Mouse (Mus musculus) myocyte (in vitro differentiated cells): ENCODE results near the gene Plp1. TPM values are rescaled to one million over a fixed set of nuclear protein-coding genes. Genes with fewer than 3 reads are reported as not detected.

Experiments used
- H3K27me3 ChIP-seq: one replicate; pipeline ENCODE4 v1.6.1; 2011; ENCODE audit not compliant: control insufficient read depth, insufficient read depth, insufficient read length
- H3K36me3 ChIP-seq: one replicate; pipeline ENCODE4 v1.6.1; 2011; ENCODE audit not compliant: control insufficient read depth, insufficient read depth
- H3K4me2 ChIP-seq: one replicate; pipeline ENCODE4 v1.6.1; 2011; ENCODE audit warnings: low read depth, control low read depth
- H3K4me3 ChIP-seq: one replicate; pipeline ENCODE4 v1.5.1; 2011; ENCODE audit warnings: mild to moderate bottlenecking, control low read depth, moderate library complexity
- H3K79me2 ChIP-seq: one replicate; pipeline ENCODE4 v1.6.1; 2011; ENCODE audit not compliant: control insufficient read depth, insufficient read depth
- H3ac ChIP-seq: one replicate; pipeline ENCODE4 v1.6.1; 2011; ENCODE audit not compliant: control insufficient read depth, insufficient read length
- CEBPB ChIP-seq: IDR thresholded peaks from 2 replicates; pipeline ENCODE4 v1.6.1; 2011; ENCODE audit warnings: mild to moderate bottlenecking, moderate library complexity; ENCODE audit not compliant: poor library complexity, insufficient read depth, severe bottlenecking
- E2F4 ChIP-seq: IDR thresholded peaks from one replicate; pipeline ENCODE4 v1.6.1; 2011; ENCODE audit warnings: mild to moderate bottlenecking, control low read depth, moderate library complexity; ENCODE audit not compliant: insufficient read depth
- MAX ChIP-seq: IDR thresholded peaks from one replicate; pipeline ENCODE4 v1.6.1; 2011; ENCODE audit warnings: low read depth, mild to moderate bottlenecking, control low read depth
- MYOD1 ChIP-seq, 3 experiments: IDR thresholded peaks; one replicate each; pipeline ENCODE4 v1.6.1; 2011; ENCODE audit warnings: control low read depth in 2 of 3, low read depth in 2 of 3, mild to moderate bottlenecking in 2 of 3, moderate library complexity in 1 of 3; ENCODE audit not compliant: insufficient read length in 2 of 3, control insufficient read depth in 1 of 3
- MYOG ChIP-seq, 3 experiments: IDR thresholded peaks; one replicate each; pipeline ENCODE4 v1.6.1; 2011; ENCODE audit warnings: control low read depth in 2 of 3, low read depth in 2 of 3, mild to moderate bottlenecking in 2 of 3; ENCODE audit not compliant: insufficient read length in 2 of 3, control insufficient read depth in 1 of 3, insufficient read depth in 1 of 3
- POLR2A ChIP-seq: IDR thresholded peaks from one replicate; pipeline ENCODE4 v1.6.1; 2011; ENCODE audit warnings: low read depth, mild to moderate bottlenecking, control low read depth, moderate library complexity; ENCODE audit not compliant: insufficient read length
- POLR2AphosphoS2 ChIP-seq: IDR thresholded peaks from one replicate; pipeline ENCODE4 v1.6.1; 2011; ENCODE audit warnings: low read depth, control low read depth; ENCODE audit not compliant: insufficient read length
- REST ChIP-seq: IDR thresholded peaks from one replicate; pipeline ENCODE4 v1.6.1; 2011; ENCODE audit warnings: mild to moderate bottlenecking, control low read depth, moderate library complexity; ENCODE audit not compliant: insufficient read depth, insufficient read length
- SRF ChIP-seq: IDR thresholded peaks from one replicate; pipeline ENCODE4 v1.6.1; 2011; ENCODE audit warnings: low read depth; ENCODE audit not compliant: control insufficient read depth, insufficient read length
- TCF12 ChIP-seq: IDR thresholded peaks from one replicate; pipeline ENCODE4 v1.6.1; 2011; ENCODE audit warnings: mild to moderate bottlenecking, control low read depth; ENCODE audit not compliant: poor library complexity, insufficient read depth, severe bottlenecking
- TCF3 ChIP-seq: IDR thresholded peaks from one replicate; pipeline ENCODE4 v1.6.1; 2011; ENCODE audit warnings: low read depth, control low read depth; ENCODE audit not compliant: insufficient read length
- USF1 ChIP-seq: IDR thresholded peaks from one replicate; pipeline ENCODE4 v1.6.1; 2011; ENCODE audit warnings: low read depth, mild to moderate bottlenecking, control low read depth, moderate library complexity
- polyA plus RNA-seq: library from polyadenylated mRNA; unstranded; fragments of >200 nt; fragmentation: generic; extraction: Trizol; gene quantifications from one replicate; pipeline ENCODE4 v1.2.1, GENCODE M21; 2012; ENCODE audit warnings: missing spikeins

Plp1 gene
- 0.14 TPM for polyA plus RNA-seq

- TF ChIP-seq E2F4 (no peak), CEBPB (no peak), REST (no peak), MYOG (IDR thresholded peaks at IDR 0.05; ENCODE audit: control insufficient read depth in 1 of 3, insufficient read depth in 1 of 3, insufficient read length in 2 of 3, low read depth in 2 of 3) (no peak), TCF3 (no peak), MAX (no peak), USF1 (no peak), TCF12 (no peak), SRF (no peak), MYOD1 (IDR thresholded peaks at IDR 0.05; ENCODE audit: control insufficient read depth in 1 of 3, insufficient read length in 2 of 3, low read depth in 2 of 3) (no peak), POLR2A (no peak), POLR2AphosphoS2 (no peak)
- Histone ChIP-seq H3K27me3 (no peaks in the 10 kb centered on the region), H3ac (no peak within 1 kb of the TSS), H3K36me3 (no peaks in the 10 kb centered on the region), H3K79me2 (no peaks in the 10 kb centered on the region), H3K4me3 (no peak within 1 kb of the TSS), H3K4me2 (no peak within 1 kb of the TSS)
These were observed at the start of gene Plp1 for GRCm38 (mm10) chrX:136822371-136822770. Gene Plp1 (plus strand): TSS chrX:136822671.

- H3K79me2 ChIP-seq = no peaks in the 10 kb centered on the region
These were observed 49.4 kb upstream of the Plp1 start for GRCm38 (mm10) chrX:136773035-136773434.

DNA sequence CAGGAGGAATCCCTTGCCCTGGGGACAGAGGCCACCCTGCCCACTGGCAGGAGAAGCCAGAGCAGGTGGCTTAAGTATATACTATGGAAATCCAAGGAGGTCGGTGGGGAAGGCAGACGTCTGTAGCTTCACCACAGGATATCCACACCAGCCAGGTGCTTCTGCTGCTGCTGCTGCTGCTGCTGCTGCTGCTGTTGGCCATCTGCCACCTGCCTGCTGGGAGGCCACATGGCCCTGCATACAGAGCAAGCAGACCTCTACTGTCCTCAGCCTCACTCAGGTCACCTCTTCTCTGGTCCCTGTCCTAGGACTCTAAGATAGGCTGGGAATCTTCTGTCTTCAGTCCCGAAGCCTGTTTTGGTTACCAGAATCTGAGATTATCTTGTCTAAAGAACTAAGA lies 44.4 kb upstream of the Plp1 start:
- Histone ChIP-seq H3ac (no peak overlapping the region), H3K4me2 (no peak overlapping the region), H3K4me3 (no peak overlapping the region), H3K27me3 (no peaks in the 10 kb centered on the region), H3K79me2 (no peaks in the 10 kb centered on the region), H3K36me3 (no peaks in the 10 kb centered on the region)
- TF ChIP-seq TCF12 (no peak), CEBPB (no peak), MAX (no peak)

More at GRCm38 (mm10) chrX:136773035-136773434, 49.4 kb upstream of the Plp1 start:
- TF ChIP-seq SRF (no peak), REST (no peak), TCF12 (no peak), E2F4 (no peak), MAX (no peak), USF1 (no peak), MYOD1 (IDR thresholded peaks at IDR 0.05; ENCODE audit: control insufficient read depth in 1 of 3, insufficient read length in 2 of 3, low read depth in 2 of 3) (no peak), MYOG (IDR thresholded peaks at IDR 0.05; ENCODE audit: control insufficient read depth in 1 of 3, insufficient read depth in 1 of 3, insufficient read length in 2 of 3, low read depth in 2 of 3) (no peak), POLR2AphosphoS2 (no peak), POLR2A (no peak), TCF3 (no peak), CEBPB (no peak)
- Histone ChIP-seq H3K4me3 (no peak overlapping the region), H3ac (no peak overlapping the region), H3K27me3 (no peaks in the 10 kb centered on the region), H3K4me2 (no peak overlapping the region), H3K36me3 (no peaks in the 10 kb centered on the region)

GRCm38 (mm10) chrX:136779262-136779661 lies 43.2 kb upstream of the Plp1 start:
- no peaks in the 10 kb centered on the region for H3K27me3 ChIP-seq
- no peaks in the 10 kb centered on the region for H3K36me3 ChIP-seq
- no peak overlapping the region for H3ac ChIP-seq
- H3K4me3 ChIP-seq = no peak overlapping the region
- no peaks in the 10 kb centered on the region for H3K79me2 ChIP-seq
- TF ChIP-seq USF1 (no peak), CEBPB (no peak), REST (peak; percentile 53), MYOD1 (IDR thresholded peaks at IDR 0.05; ENCODE audit: control insufficient read depth in 1 of 3, insufficient read length in 2 of 3, low read depth in 2 of 3) (no peak), TCF3 (no peak), POLR2A (no peak)
- no peak overlapping the region for H3K4me2 ChIP-seq

DNA sequence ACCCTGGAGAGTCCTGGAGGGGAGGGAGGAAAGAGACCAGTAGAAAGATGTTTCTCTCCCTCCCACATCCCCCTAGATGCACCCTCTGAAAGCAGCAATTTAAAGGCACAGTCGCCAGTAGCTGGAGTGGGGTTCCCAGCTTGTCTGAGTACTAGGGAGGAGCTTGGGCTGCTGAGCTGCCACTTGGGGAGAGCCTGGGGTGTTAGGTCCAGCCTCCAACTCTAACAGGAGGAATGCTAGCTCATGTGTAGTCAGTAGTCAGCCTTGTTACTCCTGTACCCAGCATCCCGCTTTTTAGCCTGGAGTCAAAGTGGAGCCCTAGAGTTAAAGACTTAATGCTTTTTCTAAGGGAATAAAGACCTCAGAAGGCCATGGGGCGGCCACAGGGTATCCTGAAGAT lies 42.4 kb upstream of the Plp1 start, which contains the start of gene Glra4:
Gene Glra4, minus strand, starts transcription at position 101 of the 400 bp plus-strand sequence.
- no peaks in the 10 kb centered on the region for H3K79me2 ChIP-seq
- no peaks in the 10 kb centered on the region for H3K27me3 ChIP-seq
- no peak for TF ChIP-seq SRF
- no peak for TF ChIP-seq USF1
- TF ChIP-seq E2F4 = no peak
- TF ChIP-seq CEBPB = no peak
- TF ChIP-seq MYOD1 (IDR thresholded peaks at IDR 0.05; ENCODE audit: control insufficient read depth in 1 of 3, insufficient read length in 2 of 3, low read depth in 2 of 3) = no peak
- TF ChIP-seq TCF3 = no peak
- no peak for TF ChIP-seq MAX
- TF ChIP-seq TCF12 = no peak
- no peak for TF ChIP-seq POLR2AphosphoS2
- TF ChIP-seq REST = no peak
- no peak for TF ChIP-seq MYOG (IDR thresholded peaks at IDR 0.05; ENCODE audit: control insufficient read depth in 1 of 3, insufficient read depth in 1 of 3, insufficient read length in 2 of 3, low read depth in 2 of 3)
- no peak for TF ChIP-seq POLR2A
- no peak within 1 kb of the TSS for H3K4me2 ChIP-seq
- no peaks in the 10 kb centered on the region for H3K36me3 ChIP-seq
- H3K4me3 ChIP-seq = no peak within 1 kb of the TSS
- no peak within 1 kb of the TSS for H3ac ChIP-seq
